Mouse (Mus musculus) kidney, adult 9 months (tissue): ENCODE data around the gene Atp5j.
A peak's percentile ranks its signal among the peaks of the same experiment; 100 is the strongest.

Experiments
- DNase-seq: peaks from one replicate; pipeline ENCODE4 v3.0.0; 2022

The Atp5j gene

DNA sequence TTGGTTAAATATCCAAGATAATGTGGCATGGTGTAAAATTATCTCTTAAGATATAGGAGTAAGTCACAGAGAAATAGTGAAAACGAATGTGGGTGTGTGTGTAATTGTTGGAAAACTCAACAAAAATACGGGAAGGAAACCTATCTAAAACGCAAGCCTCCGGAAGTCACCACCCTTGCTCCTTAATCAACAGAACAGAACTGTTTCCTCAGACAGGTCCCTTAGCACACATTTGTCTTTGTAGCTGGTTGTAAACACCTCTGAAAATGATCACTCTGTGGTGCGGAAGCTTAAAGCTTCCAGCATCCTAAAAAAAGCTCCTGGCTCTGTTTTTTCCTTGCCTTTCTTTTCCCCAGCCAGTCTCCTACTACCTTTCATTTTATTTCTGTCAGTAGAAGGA lies 30.6 kb downstream of the Atp5j start:
- peak; percentile 49 for DNase-seq

DNA sequence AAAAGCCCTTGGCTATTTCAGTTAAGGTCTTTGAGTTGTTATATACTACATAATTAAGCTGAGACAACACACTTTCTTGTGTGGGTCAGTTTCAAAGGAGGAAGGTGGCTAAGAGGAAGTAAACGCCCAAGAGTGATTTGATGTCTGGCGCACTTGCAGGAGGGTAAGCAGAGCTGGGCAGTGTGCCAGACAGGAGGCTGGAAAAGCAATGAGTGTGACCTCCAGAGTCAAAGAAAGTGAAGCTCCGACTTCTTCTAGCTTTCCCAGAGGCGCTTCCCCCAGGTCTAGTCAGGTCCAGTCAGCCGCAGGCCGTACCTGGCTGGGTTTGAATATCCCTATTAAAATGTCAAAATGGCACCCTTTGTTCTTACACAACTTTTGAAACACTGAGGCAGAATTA lies 33.2 kb downstream of the Atp5j start:
- DNase-seq = peak; percentile 64

DNA sequence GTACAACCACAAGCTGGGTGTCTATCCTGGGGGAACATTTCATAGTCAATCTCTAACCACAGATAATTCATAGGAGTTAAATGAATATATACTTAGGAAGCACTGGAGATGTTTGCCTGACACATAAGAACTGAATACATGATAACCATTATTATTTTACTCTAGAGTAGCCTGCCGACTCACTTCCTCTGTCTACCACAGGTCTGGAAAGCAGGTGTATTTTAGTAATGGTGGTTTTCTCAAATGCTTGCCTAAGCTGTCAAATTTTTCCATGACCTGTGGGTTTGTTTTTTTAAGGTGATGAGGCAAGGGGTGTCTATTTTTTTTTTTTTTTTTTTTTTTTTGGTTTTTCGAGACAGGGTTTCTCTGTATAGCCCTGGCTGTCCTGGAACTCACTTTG lies 35.4 kb downstream of the Atp5j start:
- no peak for DNase-seq

DNA sequence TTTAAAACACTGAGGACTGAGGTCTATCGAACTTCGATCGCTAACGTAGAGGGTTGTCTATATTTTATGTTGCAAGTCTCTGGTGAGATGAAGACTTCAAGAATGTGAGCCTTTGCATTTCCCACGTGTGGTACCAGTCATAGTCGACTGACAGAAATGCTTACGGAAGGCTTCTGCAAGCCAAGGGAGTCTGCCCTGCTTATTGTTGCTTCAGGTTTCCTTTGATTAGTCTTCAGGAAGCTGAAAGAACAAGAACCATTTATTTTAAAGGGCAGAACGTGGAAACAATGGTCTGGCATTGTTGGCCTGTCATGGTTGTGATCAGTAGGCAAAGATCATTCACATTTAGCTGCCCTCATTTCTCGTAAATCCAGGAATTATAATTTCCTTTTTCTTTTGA lies 38.7 kb downstream of the Atp5j start:
- no peak for DNase-seq

DNA sequence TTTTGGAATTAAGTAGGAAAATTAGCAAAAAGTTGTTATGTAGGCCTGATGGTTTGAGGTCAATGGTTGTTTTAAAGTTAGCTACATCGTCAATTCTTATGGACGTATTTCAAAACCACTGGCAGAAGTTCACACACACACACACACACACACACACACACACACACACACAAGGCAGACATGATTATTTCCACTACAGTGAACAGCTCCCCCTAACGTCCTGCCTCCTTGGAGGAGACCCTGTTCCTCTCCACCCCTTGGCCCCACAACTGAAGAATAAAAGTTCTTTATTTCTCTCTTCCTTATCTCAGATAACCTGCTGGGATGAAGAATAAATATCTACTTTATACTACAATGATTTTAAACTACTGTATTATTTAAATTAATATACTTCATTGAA lies 40.1 kb downstream of the Atp5j start:
- DNase-seq = no peak

DNA sequence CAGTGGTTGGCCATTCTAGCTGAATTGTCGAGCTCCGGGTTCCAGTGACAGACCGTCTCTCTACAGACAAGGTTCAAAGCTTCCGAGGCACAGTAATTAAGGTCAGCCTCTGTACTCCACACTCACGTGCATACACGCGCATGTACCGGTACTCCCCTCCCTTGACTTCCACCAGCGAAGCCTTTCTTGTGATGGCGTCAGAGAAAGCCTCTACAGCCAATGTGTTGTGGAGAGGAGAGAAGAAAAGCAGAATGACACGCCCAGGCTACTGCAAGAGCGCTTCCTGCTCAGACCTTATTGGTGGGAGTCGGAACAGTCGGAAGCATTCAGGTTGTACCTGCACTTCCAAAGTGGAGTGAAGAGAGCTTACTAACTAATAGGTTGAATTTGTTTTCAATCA lies 42.0 kb downstream of the Atp5j start:
- no peak for DNase-seq

DNA sequence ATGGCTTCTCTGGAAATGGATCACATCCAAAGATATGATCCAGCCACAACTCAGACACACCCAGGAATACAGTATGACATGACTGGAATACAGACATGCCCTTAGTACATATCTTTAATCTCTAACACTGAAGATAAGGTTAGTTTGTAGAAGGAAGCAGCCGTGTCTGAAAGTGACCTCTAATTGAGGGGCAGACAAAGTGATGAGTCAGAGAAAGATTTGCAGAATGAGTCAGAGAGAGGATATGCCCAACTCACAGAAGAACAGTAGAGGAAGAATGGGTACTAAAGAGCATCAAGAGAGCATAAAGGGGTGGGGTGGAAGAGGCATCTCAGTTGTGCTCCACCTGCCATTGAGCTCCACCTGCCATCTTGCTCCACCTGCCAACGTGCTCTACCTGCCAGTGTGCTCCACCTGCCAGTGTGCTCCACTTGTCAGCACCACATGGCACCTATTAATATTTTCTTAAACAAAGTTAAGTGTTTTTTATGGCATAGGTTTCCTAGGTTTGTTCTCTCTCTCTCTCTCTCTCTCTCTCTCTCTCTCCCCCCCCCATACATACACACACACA lies 44.7 kb downstream of the Atp5j start:
- DNase-seq = no peak

DNA sequence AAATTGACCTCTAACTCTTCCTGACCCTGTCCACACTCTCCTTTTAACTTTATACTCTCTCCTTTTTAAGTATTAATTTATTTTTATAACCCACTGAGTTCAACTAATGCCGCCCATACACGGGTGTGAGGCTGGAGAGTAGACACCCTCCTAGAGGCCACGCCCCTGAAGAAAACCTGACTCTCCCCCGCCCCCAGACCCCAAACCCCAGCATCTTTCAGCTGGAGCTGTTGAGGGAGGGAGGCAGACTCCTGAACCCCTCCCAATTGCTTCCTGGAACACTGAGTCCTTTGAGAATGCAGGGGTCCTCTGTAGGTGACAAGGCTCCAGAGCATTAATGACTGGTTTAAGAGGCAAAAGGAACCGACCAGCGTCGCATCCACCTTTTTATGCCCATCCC lies 50.5 kb downstream of the Atp5j start:
- no peak for DNase-seq

DNA sequence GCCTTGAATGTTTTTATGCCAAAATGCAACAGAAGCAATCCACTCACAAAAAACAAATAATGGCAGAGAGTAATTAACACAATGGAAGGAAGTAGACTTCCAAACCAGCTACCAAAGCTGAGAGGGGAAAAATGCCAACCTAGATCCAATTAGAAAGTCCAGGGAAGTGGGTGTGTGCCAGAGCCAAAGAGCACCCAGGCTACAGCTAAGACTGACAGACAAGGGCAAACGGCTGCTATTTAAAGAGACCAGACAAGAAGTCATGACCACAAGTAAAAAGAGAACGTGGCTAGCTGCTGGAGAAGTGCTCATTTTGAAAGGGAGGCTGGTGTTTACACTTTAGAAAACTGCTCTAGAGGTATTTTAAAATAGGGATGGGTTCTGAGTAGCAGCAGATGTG lies 52.1 kb downstream of the Atp5j start:
- no peak for DNase-seq

DNA sequence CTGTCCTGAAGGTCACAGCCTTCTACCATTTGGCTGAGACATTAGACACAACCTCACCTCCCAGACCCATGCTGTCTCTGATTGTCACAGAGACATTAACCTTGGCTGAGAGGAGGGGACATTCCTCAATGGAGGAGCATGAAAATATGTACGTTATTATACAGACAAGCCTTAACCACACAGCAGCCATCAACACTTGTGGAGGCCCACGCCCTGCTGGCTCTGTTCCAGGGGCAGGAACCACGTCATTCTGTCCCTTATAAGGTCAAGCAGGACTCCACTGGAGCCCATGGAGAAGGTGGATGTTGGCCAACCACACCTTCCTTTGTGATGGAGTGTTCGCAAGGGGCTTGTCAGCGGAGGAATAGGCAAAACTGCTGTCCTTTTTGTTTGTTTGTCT lies 55.7 kb downstream of the Atp5j start:
- DNase-seq = no peak

DNA sequence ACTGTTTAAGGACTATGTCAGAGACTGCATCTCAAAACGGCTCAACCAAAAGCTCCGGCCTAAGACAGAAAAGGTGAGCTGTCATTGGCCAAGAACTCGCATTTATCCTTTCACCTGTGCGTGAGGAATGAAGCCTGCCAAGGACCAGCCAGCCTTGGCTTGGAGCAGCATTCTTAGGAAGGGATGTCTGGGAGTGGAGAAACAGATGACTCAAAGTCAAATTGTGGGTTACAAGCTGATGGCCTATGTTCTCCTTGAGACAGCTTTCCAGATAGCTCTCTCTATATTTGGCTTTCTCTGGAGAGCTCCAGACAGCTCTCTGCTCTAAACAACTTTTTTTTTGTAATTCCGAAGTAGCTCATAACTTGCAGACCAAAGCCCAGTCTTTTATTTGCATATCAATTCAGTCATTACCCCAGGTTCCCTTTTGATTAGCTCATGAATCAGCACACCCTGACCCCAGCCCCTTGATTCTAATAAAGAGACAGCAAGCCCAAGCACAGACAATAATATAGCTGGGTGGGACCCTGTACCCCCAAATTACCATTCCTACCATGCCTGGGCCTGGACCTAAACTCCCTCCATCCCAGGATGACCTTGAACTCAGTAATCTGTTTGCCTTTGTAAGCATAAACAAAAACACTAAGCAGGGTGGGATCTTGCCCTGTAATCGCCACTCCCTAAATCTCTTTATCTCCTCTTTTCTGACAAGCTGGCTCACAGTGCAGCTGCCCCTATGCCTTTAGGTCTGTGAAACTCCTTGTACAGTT lies 56.4 kb downstream of the Atp5j start:
- DNase-seq = no peak

DNA sequence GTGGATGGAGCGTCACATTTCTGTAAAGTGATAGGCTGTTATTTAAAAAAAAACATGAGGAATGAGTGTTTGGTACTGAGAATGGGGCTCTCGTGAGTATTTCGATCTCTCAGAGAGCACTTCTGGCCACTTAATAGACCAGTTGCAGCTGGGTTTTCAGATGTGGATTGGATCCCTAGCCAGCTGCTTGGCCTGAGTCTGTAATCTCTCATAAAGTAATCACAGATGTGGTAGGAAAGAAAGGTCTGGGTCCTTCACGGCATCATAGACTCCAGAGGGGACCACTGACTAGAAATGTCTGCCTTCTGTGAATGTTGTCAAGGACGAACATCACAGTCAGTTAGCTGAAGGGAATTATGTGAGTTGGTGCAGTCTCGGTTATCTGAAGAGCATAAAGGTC lies 57.0 kb downstream of the Atp5j start:
- no peak for DNase-seq
